Mouse (Mus musculus): Measurements from ENCODE around the gene Tmem74b. TPM values are rescaled to one million over a fixed set of nuclear protein-coding genes. Genes with fewer than 3 reads are reported as not detected.

The Tmem74b gene
- total RNA-seq (2021): 10 to 100 TPM in 1 of 2 experiments, 1 to 10 TPM in 1; 6.1 to 11.1 TPM

DNA sequence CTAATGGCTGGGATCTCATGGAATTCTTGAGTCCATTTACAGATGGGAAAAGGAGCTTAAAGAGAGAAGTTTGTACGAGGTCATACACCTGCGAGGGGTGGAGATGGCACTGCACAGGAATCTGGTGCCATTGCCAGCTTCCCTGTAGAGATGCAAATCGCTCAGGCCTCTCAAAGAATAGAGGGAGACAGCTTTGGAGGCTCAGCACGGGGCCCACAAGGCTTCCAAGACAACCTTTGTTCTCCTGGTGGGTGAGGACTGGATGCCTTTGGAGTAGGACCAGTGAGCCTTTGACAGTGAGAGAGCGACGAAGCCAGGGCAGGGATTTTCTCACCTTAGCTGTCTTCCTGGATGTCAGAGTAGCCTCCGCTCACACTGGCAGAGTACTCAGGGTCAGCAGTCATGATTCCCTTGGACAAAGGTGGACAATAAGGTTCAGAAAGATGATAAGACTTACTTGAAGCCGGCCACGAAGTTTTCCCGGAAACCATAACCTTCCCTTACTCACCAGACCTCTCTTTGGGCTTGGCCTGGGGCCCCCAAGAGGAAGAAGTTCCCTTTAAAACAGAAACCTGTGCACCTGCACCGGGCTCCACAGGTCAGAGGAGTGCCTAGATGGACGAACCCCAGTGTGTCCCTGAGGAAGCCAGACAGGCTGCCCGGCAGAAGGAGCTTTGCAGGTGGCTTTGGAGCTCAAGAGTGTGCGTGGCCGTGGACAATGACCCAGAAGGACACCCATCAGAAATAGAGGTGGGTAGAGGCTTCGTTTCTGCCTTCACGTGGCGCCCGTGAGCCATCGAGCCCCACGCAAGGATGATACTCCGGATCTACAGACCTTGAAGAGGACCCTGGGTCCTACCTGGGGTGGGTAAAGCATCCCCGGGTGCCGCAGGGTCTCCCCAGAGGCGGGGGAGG lies at the start of gene Tmem74b:
Tmem74b (plus strand) TSS at position 778 of the 915 bp plus-strand sequence.
- no peak for DNase-seq (ENCODE audit: low spot score in 2 of 2)
- intact Hi-C loops (cut with DNase I): loop anchor here (5.0 kb wide), 1 partner anchor 69 kb away; the partner anchor contains the start of gene Snph

DNA sequence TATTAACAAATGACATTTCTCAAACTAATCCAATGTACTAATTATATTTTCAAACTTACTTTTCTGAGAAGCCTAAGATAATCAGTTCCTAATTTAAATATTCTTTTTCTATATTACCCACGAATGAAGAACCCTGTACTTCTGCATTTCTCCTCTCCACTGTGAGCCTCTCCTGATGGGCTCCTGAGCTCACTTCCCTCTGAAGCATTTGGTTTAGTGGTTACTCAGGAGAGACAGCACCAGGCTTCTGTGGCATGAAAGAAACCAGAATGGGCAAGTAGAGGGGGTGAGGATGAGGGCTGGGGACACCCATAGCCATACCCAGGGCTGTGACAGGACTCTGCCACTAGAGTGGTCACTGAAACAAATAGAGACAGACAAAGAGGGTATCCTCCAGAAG lies 49.8 kb upstream of the Tmem74b start:
- intact Hi-C loops (cut with DNase I): no loop called here

DNA sequence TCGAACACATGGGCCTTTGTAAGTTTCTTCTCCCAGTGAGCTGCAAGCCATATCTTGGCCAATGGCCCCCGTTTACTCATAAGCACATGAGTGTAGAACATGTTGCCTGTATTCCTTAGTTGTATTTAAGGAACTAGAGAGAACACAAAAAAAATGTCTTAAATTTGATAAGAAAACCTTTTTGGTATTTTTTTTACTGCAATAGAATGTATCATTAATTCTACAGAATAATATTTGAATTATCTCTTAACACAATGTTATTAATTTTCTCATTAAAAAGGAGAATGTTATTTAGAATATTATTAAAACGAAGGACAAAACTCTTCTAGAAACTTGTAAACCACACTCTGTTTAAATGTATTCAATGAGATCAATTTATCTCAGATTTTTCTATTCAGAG lies 33.4 kb upstream of the Tmem74b start, which contains the start of gene Rad21l:
Rad21l (minus strand) TSS at position 101 of the 400 bp plus-strand sequence.
- DNase-seq (ENCODE audit: low spot score in 2 of 2): no peak
- intact Hi-C loops (cut with DNase I): no loop called here

More for the DNA sequence above, 49.8 kb upstream of the Tmem74b start:
- no peak for DNase-seq (ENCODE audit: low spot score in 2 of 2)

DNA sequence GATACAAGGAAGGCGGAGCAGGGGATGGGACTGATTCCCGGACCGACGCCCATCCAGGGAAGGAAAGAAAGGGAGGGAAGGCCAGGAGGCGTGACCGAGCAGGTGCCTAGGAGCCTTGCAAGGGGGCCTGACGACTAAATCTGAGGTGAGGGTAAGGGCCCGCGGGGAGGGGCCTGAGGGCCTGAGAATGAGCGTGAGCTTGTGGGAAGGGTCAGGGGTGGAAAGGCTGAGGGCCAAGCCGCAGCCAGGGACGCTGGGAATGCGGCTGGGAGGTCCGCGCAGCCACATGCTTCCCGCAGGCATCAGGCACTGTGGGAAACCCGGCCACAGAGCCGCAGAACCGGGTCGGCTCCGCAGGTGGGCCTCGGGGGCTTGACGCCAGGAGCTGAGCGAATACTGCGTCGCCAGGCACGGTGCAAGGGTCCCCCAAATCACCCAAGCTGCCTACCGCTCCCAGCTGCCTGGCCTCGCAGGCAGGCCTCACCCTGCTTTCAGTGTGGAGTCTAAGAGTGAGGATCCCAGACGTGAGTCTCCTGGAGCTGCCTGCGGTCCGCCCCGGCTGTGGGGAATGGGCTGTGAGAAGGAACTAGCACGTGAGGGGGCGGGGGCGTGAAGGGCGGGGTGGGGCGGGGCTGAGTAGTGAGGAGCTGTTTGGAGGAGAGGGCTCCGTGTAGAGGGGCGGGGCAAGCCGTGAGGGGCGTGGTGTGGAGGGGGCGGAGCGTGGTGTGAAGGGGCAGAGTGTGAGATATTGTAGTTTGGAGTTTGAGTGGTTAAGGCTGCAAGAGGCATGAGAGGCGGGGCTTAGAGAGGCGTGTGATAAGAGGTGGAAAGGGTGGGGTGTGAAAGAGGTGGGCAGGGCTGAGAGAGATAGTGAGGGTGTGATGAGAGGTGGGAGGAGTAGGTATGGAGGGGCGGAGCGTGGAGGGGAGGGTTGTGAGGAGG lies 31.5 kb upstream of the Tmem74b start:
- no peak for DNase-seq (ENCODE audit: low spot score in 2 of 2)
- intact Hi-C loops (cut with DNase I): no loop called here

DNA sequence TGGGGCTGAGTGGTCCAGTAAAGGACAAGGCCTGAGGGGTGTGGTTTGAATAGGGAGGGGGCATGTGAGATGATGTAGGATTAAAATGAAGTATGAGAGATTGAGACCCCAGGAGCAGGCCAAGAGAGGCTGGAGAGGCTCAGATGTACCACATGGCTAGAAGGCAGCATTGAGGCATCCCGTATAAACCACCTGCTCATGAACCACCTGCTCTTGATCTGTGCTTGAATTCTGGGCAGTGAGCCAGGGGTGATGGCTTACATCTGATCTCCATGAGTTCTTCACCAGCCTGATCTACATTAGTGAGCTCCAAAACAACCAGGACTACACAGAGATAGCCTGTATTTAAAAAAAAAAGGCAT lies 30.9 kb upstream of the Tmem74b start:
- intact Hi-C loops (cut with DNase I): no loop called here
- no peak for DNase-seq (ENCODE audit: low spot score in 2 of 2)

DNA sequence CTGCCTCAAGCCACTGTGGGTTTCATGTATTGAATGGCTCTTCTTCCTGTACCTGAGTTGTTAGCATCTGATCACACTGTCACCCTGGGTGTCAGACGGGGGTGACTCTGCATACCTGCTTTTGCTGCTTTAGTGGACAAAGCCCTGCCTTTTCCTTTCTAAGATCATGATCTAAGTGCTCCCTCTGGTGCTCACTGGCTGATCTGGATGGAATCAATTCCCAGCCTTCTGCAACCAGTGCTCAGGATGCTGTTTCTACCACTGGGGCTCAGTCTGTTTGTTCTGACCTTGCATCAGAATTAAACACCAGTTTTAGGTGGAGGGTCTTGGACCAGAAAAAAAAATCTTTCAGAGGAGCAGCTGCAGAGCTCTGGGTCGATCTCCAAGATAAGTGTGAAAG lies 25.6 kb upstream of the Tmem74b start:
- intact Hi-C loops (cut with DNase I): no loop called here
- DNase-seq (ENCODE audit: low spot score in 2 of 2): peak in 1 of 2 experiments; percentile 26

DNA sequence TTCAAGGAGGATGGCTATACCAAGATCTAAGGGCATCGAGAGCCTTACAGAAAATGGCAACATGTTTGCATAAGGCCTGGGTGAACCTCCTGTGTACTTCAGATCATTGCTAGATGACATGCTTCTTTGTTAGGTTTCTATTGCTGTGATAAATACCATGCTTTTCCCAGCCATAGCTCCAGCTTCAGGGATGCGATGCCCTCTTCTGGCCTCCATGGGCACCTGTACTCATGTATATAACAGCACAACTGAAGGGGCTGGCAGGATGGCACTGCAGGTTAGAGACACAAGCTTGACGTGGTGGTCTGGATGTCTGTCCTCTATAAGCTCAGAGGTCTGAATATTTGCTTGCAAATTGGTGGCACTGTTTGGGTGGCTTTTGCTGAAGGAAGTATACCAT lies 19.5 kb upstream of the Tmem74b start:
- intact Hi-C loops (cut with DNase I): loop anchor here (1.0 to 10.0 kb wide), 4 partner anchors 45 to 188 kb away; partner anchors contain the start of gene Nsfl1c
- peak in 1 of 2 experiments; percentile 47 for DNase-seq (ENCODE audit: low spot score in 2 of 2)

DNA sequence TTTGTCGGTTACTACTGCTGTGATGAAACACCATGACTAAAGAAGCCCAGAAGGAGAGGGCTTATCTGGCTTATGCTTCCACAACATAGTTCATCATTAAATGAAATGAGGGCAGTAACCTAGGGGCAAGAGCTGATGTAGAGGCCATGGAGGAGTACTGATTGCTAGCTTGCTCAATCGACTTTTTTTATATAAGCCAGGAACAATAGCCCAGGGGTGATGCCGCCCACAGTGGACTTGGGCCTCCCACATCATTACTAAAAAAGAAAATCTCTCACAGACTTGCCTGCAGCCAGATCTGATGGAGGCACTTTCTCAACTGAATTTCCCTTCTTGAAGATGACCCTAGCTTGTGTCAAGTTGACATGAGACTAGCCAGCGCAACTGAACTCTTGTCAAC lies 18.8 kb upstream of the Tmem74b start:
- no peak for DNase-seq (ENCODE audit: low spot score in 2 of 2)
- intact Hi-C loops (cut with DNase I): loop anchor here (1.0 to 10.0 kb wide), 4 partner anchors 46 to 188 kb away; partner anchors contain the start of gene Nsfl1c

DNA sequence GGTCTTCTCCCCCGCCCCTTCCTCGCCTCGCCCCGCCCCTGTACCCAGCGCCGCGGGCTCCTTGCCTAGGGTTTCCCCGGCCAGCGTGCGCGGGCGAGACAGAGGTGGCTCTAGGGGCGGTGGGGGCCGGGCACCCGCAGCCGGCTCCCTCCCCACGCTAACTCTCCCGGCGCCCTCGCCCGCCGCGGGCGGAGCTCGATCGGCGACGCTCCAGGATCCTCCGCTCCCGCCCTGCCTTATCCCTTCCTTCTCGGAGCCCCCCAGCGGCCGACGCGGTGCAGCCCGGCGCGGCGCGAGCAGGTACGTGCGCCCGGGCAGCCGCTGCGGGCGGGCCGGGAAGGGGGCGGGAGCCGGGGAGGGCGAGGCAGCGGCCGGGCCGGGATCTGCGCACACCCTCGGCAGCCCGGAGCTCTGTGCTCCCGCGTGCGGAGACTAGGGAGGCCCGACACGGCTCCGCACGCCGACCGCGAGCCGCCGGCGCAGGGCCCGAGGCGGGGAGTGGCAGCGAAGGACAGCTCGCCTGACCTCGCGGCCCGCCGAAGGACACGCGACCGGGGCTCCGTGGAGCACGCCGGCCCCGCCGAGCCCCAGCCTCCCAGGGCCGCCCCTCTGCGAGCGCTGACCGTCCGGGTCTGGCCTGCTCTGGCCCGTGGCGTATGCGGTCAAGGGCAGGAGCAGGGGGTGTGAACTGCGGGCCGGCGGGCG lies 490 bp downstream of the Tmem74b start:
- intact Hi-C loops (cut with DNase I): loop anchor here (5.0 kb wide), 1 partner anchor 70 kb away; the partner anchor contains the start of gene Snph
- DNase-seq (ENCODE audit: low spot score in 2 of 2): peak; percentile 48 to 54

DNA sequence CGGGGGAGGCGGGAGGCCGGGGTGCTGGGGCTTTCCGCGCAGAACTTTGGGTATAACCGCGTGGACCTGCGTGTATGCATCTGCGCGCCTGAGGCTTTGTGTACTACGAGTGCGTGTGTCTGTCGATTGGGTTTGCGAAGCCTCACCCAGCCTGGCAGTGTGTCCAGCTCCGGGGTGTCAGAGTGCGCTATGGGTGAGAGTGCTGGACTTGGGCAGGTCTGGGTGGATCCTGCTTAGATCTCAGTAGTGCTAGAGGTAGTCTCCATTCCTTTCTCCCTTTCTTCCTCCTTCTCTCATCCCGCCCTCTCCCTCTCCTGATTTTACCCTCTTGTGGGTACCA lies 1.0 kb downstream of the Tmem74b start:
- intact Hi-C loops (cut with DNase I): loop anchor here (5.0 kb wide), 1 partner anchor 71 kb away; the partner anchor contains the start of gene Snph
- DNase-seq (ENCODE audit: low spot score in 2 of 2): no peak

DNA sequence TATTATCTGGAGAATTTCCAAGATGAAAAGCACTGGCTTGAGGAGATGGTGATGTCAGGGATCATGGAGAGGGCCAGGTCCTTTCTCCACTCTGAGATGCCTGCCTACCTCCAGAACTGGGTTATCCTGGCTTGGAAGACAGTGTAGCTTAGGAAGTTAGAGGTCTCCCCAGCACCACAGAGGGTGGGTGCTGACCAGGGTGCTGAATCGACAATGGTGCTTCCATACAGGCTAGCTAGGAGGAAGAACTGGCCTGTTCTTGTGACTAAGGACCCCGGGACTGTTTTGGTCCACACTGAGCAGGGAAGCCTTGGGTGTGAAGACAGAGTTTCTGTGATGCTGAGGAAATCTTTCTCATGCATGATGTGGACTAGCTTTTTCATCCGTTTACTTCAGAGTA lies 10.8 kb downstream of the Tmem74b start:
- DNase-seq (ENCODE audit: low spot score in 2 of 2): no peak
- intact Hi-C loops (cut with DNase I): no loop called here

DNA sequence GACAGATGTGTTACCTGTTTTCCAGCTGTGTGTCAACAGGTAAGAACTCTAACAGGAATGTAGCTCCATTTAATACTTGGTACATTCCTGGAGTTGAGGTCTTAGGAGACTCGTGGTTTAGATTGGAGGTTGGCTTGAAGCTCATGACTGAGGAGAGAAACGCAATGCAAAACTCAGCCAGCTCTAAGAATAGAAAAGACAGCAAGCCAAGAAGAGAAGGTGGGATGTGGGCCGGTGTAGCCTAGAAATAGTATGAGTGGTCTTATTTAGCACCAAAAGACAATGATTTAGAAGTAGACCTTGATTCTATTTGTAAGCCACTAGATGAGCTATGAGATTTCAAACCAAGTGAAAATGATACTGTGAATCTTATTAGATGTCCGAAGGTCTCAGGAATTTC lies 13.7 kb downstream of the Tmem74b start:
- intact Hi-C loops (cut with DNase I): no loop called here
- DNase-seq (ENCODE audit: low spot score in 2 of 2): peak in 1 of 2 experiments; percentile 93

DNA sequence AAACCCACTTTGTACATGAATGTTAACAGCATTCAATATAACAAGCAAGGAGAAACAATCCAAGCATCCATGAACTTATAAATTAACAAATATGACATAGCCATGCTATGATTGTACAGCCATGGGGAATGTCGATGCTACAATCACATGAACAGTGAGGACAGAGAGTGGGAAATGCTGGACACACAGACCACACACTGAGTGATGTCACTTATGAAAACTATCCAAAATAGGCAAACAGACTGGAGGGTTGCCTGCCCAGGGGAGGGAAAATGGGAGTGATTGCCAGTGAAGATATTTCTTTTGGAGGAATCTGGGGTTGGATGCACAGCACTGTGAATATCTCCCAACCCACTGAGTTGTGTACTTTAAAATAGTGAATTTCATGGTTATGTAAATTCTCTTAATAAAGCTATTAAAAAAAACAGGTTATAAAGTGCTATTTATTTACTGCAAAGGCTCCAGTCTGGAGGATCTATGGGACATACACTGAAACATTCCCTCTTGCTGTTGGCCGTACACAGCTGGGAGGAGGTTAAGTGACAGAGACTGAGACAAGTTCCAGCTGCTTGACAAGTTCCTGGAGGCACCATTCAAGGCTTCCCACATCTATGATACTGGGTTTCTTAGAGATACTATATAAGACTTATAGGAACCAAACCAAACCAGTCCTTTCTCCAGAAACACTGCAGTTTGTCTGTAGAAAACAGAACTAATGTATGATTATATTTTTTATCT lies 14.7 kb downstream of the Tmem74b start:
- intact Hi-C loops (cut with DNase I): no loop called here
- peak in 1 of 2 experiments; percentile 47 for DNase-seq (ENCODE audit: low spot score in 2 of 2)

DNA sequence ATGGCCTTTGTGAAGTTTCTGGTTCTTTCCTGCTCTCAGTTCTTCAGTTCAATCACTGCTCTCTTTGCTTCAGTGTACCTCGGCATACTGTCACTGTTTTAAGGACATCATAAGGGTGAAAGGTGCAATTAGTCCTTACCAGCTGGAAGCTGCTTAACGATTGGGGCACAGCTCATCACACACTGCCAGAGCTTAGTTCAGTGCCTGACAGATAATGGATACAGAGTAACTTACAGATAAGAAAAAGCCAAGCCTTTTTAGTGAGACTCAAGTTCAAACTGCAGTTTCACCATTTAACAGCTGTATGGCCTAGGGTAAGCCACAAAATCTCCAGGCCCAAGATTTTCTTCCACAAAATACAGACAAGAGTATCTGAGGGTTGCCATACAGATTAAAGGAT lies 22.3 kb downstream of the Tmem74b start:
- no peak for DNase-seq (ENCODE audit: low spot score in 2 of 2)
- intact Hi-C loops (cut with DNase I): no loop called here

DNA sequence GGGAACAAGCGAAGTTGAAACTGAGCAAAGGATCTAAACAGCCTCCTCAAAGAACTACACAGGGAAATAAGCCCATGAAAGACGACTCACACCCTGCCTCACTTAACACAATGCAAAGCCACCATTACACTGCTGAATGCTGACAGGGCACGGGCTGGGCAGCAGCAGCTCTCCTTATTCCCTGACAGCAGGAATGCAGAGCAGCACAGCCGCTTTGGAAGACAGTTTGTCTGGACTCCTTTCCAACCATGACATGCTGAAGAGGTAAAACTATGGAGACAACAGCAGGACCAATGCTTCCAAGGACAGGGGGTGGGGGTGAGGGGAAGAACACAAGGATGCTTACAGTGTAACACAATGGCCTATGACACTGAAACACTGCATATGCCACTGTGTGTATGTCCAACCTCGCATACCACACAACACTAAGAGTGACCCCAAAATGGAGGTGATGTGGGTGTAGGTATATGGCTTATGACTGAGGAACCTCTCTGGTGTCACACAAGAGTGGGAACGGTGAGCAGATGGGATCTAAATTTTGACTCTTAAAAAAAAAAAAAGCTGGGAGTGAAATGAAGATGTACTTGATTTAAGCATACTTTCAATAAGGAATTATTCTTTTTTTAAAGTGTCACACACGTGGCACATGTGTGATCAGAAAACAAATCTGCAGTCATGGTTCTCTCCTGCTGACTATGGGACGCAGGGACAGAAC lies 31.5 kb downstream of the Tmem74b start:
- intact Hi-C loops (cut with DNase I): no loop called here

DNA sequence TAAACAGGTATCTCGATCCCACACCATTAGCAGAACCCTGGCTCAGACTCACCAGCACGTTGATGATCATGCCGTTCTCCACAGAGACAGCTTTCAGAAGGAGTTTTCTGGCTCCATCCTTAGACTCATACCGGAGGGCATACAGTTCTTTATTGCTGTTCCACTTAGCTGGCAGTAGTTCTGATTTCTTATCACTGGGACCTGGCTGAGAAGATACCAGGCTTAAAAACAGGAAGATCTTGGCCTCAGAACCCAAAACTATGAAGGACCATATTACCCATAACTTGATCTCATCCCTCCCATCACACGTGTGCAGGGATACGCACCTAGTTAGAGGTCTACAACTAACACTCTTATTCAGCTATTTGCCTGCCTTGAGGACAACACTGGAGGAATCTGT lies 33.6 kb downstream of the Tmem74b start:
- DNase-seq (ENCODE audit: low spot score in 2 of 2): no peak
- intact Hi-C loops (cut with DNase I): no loop called here

More for the DNA sequence above, 31.5 kb downstream of the Tmem74b start:
- peak in 1 of 2 experiments; percentile 63 for DNase-seq (ENCODE audit: low spot score in 2 of 2)

DNA sequence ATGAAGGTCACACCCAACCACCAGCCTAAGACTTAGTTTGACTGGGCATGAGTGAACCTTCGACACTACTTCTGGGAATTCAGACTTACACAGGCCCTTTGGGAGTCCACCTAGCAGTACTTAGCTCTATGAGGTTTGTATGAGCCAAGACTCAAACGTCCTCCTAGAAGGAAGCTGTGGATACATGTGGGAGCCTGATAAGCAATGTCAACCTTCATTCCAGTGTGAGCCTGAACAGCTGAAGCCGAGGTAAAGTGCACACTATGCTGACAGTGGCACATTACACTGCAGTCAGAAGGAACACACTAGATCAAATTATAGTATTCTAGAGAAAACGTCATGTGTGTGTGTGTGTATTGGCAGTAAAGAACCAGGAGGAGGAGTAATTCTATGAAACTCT lies 36.7 kb downstream of the Tmem74b start:
- intact Hi-C loops (cut with DNase I): no loop called here
- no peak for DNase-seq (ENCODE audit: low spot score in 2 of 2)

DNA sequence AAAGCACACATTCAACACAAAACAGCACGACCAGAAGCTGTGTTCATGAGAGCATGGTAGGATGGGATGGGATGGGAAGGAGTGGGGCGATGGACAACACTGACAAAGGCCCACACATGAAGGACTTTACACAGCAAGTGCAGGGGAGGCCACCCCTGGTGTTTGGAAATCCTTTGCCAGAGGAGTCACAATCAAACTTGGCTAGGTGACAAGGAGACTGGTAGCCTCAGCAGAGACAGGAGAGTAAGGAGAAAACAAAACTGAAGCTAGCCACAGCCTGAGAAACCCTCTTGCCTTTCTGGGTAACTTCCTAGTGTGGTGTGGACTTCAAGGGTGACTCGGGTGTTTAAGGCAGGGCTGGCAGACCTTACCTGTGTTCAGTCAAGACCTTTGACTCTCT lies 37.3 kb downstream of the Tmem74b start:
- intact Hi-C loops (cut with DNase I): no loop called here
- no peak for DNase-seq (ENCODE audit: low spot score in 2 of 2)

All from left cerebral cortex, postnatal 25 days (tissue).